Mouse (Mus musculus): ENCODE results near the gene Usp54.

GRCm38 (mm10) chr14:20668154-20668810 lies 27.4 kb upstream of the Usp54 start, which contains the start of gene Synpo2l:
- TF ChIP-seq ZC3H11A (IDR thresholded peaks at IDR 0.05; ENCODE audit: borderline replicate concordance, low read depth, low read length) (no peak), CHD2 (IDR thresholded peaks at IDR 0.05; ENCODE audit: low read depth, low read length) (no peak), HCFC1 (IDR thresholded peaks at IDR 0.05; ENCODE audit: borderline replicate concordance, insufficient read depth, low read length) (no peak), MAFK (IDR thresholded peaks at IDR 0.05; ENCODE audit: insufficient read depth, low read depth, low read length) (no peak)
